Mouse (Mus musculus): Measurements from ENCODE around the gene Cldn10. TPM values are rescaled to one million over a fixed set of nuclear protein-coding genes. Genes with fewer than 3 reads are reported as not detected.

Cldn10 gene
- polyA plus RNA-seq, 1 experiment from 2014 or later: 8.4 TPM

DNA sequence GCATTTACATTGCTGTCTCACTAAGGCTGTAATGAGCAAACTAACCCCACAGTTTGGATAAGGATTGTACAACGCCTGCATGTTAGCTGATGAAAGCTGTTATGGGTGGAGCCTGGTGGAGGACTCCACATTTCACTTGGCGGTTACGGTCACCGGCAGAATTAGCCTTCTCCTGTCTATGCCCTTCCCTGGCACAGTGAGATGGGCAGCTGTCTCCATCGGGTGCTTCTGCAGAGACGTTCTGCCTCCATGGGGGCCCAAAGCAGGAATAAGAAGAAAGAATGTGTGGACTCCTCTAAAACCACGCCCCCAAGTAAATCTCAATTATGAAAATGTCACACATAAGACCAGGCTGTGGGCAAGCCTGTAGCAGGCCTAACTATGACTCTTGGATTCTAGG, 21.8 kb upstream of the Cldn10 start:
- 47% methylated on average over 7 of the region's 7 CpGs for whole genome bisulfite sequencing
- H3K27ac ChIP-seq (replicated peaks): no peak overlapping the region
- ATAC-seq (ENCODE audit: low FRiP score, low TSS enrichment) (no peak), DNase-seq (ENCODE audit: low spot score) (no peak)
- no peak overlapping the region for H3K4me3 ChIP-seq (ENCODE audit: low read depth, low read length)
- no peak overlapping the region for H3K9ac ChIP-seq (ENCODE audit: low read length)
- no peaks in the 10 kb centered on the region for H3K4me1 ChIP-seq (replicated peaks; ENCODE audit: control insufficient read depth, insufficient read depth)
- H3K27me3 ChIP-seq (ENCODE audit: control insufficient read depth, insufficient read depth, low read length): no peaks in the 10 kb centered on the region
- no peaks in the 10 kb centered on the region for H3K9me3 ChIP-seq (ENCODE audit: control insufficient read depth, low read length)
- H3K4me2 ChIP-seq (replicated peaks; ENCODE audit: low read depth): no peak overlapping the region
- TF ChIP-seq CTCF (IDR thresholded peaks at IDR 0.05; ENCODE audit: low read depth) (no peak), EP300 (optimal IDR thresholded peaks at IDR 0.05) (no peak)
- no peaks in the 10 kb centered on the region for H3K36me3 ChIP-seq (ENCODE audit: control insufficient read depth, insufficient read depth, low read length)

DNA sequence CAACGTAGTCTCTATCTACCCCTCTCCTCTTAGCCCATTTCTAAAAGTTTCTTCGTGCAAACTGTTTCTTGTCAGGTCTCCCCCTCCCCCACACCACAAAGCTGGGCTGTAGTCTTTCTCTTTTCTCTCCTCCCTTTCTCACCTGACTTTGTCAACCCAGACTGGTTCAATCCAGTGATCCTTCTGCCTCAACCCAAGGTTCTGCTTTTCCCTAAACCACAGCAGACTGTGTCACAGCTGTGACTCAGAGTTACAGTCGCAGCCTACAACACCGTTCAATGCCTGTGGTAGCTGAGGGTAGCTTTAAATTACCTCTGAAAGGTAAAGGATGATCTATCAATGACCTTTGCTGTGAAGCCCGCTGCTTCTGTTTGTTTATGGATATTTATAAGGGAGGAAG, 21.3 kb upstream of the Cldn10 start:
- TF ChIP-seq EP300 (optimal IDR thresholded peaks at IDR 0.05): no peak
- no peak for TF ChIP-seq CTCF (IDR thresholded peaks at IDR 0.05; ENCODE audit: low read depth)
- no peaks in the 10 kb centered on the region for H3K36me3 ChIP-seq (ENCODE audit: control insufficient read depth, insufficient read depth, low read length)
- no peak overlapping the region for H3K4me3 ChIP-seq (ENCODE audit: low read depth, low read length)
- DNase-seq (ENCODE audit: low spot score) (no peak), ATAC-seq (ENCODE audit: low FRiP score, low TSS enrichment) (no peak)
- no peak overlapping the region for H3K27ac ChIP-seq (replicated peaks)
- WGBS: 60% methylated on average over 5 of the region's 5 CpGs
- H3K4me2 ChIP-seq (replicated peaks; ENCODE audit: low read depth): no peak overlapping the region
- H3K9me3 ChIP-seq (ENCODE audit: control insufficient read depth, low read length): no peaks in the 10 kb centered on the region
- no peak overlapping the region for H3K9ac ChIP-seq (ENCODE audit: low read length)
- H3K4me1 ChIP-seq (replicated peaks; ENCODE audit: control insufficient read depth, insufficient read depth): no peaks in the 10 kb centered on the region
- no peaks in the 10 kb centered on the region for H3K27me3 ChIP-seq (ENCODE audit: control insufficient read depth, insufficient read depth, low read length)

DNA sequence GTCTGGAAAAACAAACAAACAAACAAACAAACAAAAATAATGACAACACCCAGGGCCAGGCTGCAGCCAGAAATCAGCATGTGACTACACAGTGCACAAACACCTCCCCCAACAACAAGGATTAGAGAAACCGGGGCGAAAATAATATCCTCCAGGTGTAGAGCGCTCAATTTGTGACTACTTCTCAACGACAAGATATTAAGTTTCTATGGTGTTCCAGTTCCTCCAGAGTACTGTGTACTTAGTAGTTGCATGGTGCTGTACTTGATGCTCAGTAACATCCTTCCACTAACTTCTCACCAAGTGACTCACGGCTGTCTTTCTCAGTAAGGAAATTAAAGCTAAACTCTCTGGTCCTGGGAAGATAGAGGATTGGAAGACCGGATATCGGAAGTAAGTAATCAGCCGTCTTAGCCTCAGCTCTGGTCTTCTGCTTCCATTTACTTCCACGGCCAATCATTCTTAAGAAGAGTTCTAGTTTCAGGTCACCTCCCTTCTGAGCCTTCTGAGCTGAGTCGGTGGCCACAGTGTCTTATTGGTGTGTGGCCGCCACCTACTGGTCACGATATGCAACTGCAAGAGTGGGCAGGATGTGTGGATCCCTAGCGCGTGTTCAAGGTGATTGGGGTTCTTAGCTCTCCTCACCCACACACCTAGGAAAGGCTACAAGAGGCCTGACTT, 19.9 kb upstream of the Cldn10 start:
- no peak overlapping the region for H3K27ac ChIP-seq (replicated peaks)
- ATAC-seq (ENCODE audit: low FRiP score, low TSS enrichment) (peak; percentile 85), DNase-seq (ENCODE audit: low spot score) (peak; percentile 78)
- no peaks in the 10 kb centered on the region for H3K36me3 ChIP-seq (ENCODE audit: control insufficient read depth, insufficient read depth, low read length)
- no peaks in the 10 kb centered on the region for H3K4me1 ChIP-seq (replicated peaks; ENCODE audit: control insufficient read depth, insufficient read depth)
- H3K4me3 ChIP-seq (ENCODE audit: low read depth, low read length): no peak overlapping the region
- H3K27me3 ChIP-seq (ENCODE audit: control insufficient read depth, insufficient read depth, low read length): no peaks in the 10 kb centered on the region
- no peak overlapping the region for H3K4me2 ChIP-seq (replicated peaks; ENCODE audit: low read depth)
- TF ChIP-seq EP300 (optimal IDR thresholded peaks at IDR 0.05) (no peak), CTCF (IDR thresholded peaks at IDR 0.05; ENCODE audit: low read depth) (peak; percentile 100)
- H3K9ac ChIP-seq (ENCODE audit: low read length): no peak overlapping the region
- WGBS: 34% methylated on average over 14 of the region's 14 CpGs
- H3K9me3 ChIP-seq (ENCODE audit: control insufficient read depth, low read length): no peaks in the 10 kb centered on the region

DNA sequence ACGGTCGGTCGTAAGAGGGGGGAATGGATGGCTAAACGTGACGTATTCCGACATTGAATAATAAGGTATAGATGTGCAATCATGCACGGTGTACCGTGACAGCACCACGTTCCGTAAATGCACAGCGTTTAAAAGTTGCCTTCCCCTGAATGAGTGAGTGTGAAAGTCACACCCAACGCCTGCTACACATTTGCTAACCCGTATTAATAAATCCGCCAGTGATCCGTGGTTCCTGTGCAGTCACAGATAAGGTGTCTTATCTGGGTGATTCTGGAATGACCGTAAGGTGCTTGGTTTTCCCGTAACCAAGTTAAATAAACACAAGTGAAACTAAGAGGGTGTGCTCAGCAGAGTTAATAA, 19.4 kb upstream of the Cldn10 start:
- H3K9me3 ChIP-seq (ENCODE audit: control insufficient read depth, low read length): no peaks in the 10 kb centered on the region
- H3K4me2 ChIP-seq (replicated peaks; ENCODE audit: low read depth): no peak overlapping the region
- H3K9ac ChIP-seq (ENCODE audit: low read length): no peak overlapping the region
- H3K27me3 ChIP-seq (ENCODE audit: control insufficient read depth, insufficient read depth, low read length): no peaks in the 10 kb centered on the region
- ATAC-seq (ENCODE audit: low FRiP score, low TSS enrichment): no peak
- no peaks in the 10 kb centered on the region for H3K36me3 ChIP-seq (ENCODE audit: control insufficient read depth, insufficient read depth, low read length)
- DNase-seq (ENCODE audit: low spot score): no peak
- no peak overlapping the region for H3K27ac ChIP-seq (replicated peaks)
- TF ChIP-seq CTCF (IDR thresholded peaks at IDR 0.05; ENCODE audit: low read depth): no peak
- no peak for TF ChIP-seq EP300 (optimal IDR thresholded peaks at IDR 0.05)
- H3K4me1 ChIP-seq (replicated peaks; ENCODE audit: control insufficient read depth, insufficient read depth): no peaks in the 10 kb centered on the region
- H3K4me3 ChIP-seq (ENCODE audit: low read depth, low read length): no peak overlapping the region
- 43% methylated on average over 17 of the region's 17 CpGs for WGBS

DNA sequence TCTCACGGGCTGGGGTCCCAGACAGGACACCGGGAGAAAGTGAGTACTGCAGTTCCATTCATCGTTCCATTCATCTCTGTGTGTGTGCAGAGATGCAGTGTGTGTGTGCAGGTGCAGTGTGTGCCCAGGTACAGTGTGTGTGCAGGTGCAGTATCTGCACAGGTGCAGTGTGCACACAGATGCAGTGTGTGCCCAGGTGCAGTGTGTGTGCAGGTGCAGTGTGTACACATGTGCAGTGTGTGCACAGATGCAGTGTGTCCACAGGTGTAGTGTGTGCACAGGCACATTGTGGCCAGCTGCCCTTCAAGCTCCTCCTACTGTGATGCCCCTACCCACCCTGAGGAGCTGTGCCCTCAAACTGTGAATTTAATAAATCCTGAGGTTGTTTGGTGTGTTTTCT, 14.0 kb upstream of the Cldn10 start:
- Histone ChIP-seq H3K36me3 (ENCODE audit: control insufficient read depth, insufficient read depth, low read length) (no peaks in the 10 kb centered on the region), H3K4me2 (replicated peaks; ENCODE audit: low read depth) (no peak overlapping the region), H3K27ac (replicated peaks) (no peak overlapping the region), H3K4me1 (replicated peaks; ENCODE audit: control insufficient read depth, insufficient read depth) (no peaks in the 10 kb centered on the region), H3K27me3 (ENCODE audit: control insufficient read depth, insufficient read depth, low read length) (no peaks in the 10 kb centered on the region), H3K9me3 (ENCODE audit: control insufficient read depth, low read length) (no peaks in the 10 kb centered on the region), H3K9ac (ENCODE audit: low read length) (no peak overlapping the region), H3K4me3 (ENCODE audit: low read depth, low read length) (no peak overlapping the region)
- DNase-seq (ENCODE audit: low spot score) (no peak), ATAC-seq (ENCODE audit: low FRiP score, low TSS enrichment) (peak; percentile 58; the same call in 1 of the 2 replicates)
- TF ChIP-seq CTCF (IDR thresholded peaks at IDR 0.05; ENCODE audit: low read depth) (no peak), EP300 (optimal IDR thresholded peaks at IDR 0.05) (no peak)
- 88% methylated on average over 3 of the region's 3 CpGs for WGBS

DNA sequence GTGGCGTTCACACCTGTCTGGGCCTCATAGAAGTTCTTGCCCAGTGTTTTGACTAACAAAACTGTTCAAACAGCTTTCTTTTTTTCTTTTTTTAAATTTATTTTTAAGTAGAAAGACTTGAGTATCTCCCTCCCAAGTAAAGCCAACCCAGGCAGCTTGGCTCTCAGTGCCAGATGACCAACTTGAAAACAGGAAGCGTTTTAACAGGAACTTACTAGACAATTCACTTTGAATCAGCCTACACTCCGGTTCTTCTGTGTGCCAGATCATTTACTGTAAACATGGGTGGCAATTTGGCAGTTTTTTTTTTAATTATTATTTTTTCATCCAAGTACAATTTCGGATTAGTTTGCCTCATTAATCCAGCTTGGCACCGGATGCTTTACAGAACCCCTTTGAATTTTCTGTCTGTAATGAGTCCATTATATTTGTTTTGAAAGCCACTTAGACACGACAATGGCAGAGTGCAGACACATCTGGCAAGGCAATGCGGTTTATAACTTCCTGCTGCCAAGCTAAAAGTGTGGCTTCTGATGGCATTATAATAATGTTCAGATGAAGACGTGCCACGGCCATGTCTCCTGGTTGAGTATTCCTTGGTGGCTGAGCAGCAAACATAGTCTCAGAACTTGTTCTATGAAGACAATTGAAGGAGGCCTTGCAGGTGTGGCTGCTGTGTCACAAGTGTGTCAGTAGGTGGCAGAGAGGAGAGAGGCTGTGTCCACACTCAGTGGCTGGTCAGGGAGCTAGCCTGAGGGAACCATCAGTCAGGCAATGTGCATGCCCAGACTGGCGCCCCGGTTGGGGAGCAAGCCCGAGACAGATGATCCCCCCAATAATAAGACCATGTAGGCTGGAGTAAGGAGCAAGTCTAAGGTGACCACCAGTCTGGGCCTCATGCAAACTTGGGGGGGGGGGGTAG, 12.9 kb upstream of the Cldn10 start:
- 80% methylated on average over 12 of the region's 12 CpGs for WGBS
- peak; percentile 35; the same call in 1 of the 2 replicates for ATAC-seq (ENCODE audit: low FRiP score, low TSS enrichment)
- no peak for TF ChIP-seq EP300 (optimal IDR thresholded peaks at IDR 0.05)
- TF ChIP-seq CTCF (IDR thresholded peaks at IDR 0.05; ENCODE audit: low read depth): peak; percentile 66
- Histone ChIP-seq H3K36me3 (ENCODE audit: control insufficient read depth, insufficient read depth, low read length) (no peaks in the 10 kb centered on the region), H3K27me3 (ENCODE audit: control insufficient read depth, insufficient read depth, low read length) (no peaks in the 10 kb centered on the region), H3K9me3 (ENCODE audit: control insufficient read depth, low read length) (no peaks in the 10 kb centered on the region), H3K4me1 (replicated peaks; ENCODE audit: control insufficient read depth, insufficient read depth) (no peaks in the 10 kb centered on the region), H3K27ac (replicated peaks) (no peak overlapping the region), H3K9ac (ENCODE audit: low read length) (no peak overlapping the region), H3K4me2 (replicated peaks; ENCODE audit: low read depth) (no peak overlapping the region), H3K4me3 (ENCODE audit: low read depth, low read length) (no peak overlapping the region)
- DNase-seq (ENCODE audit: low spot score): no peak

Data from stomach, postnatal 0 days (tissue).